Mouse (Mus musculus): Measurements from ENCODE around the gene Cacnb2. TPM values are rescaled to one million over a fixed set of nuclear protein-coding genes. Genes with fewer than 3 reads are reported as not detected.
A peak's percentile ranks its signal among the peaks of the same experiment; 100 is the strongest.

Cacnb2 gene
- total and polyA plus RNA-seq, 3 experiments, result 16.2 to 42.5 (median 29.5) TPM

- no peak for DNase-seq
Measured at GRCm38 (mm10) chr2:14862981-14863380, 260.1 kb downstream of the Cacnb2 start.

GRCm38 (mm10) chr2:14873116-14873515 lies 270.2 kb downstream of the Cacnb2 start:
- no peak for DNase-seq

- peak; percentile 43 for DNase-seq
Measured at GRCm38 (mm10) chr2:14873701-14874181, 270.9 kb downstream of the Cacnb2 start.

- DNase-seq, result no peak
Measured at GRCm38 (mm10) chr2:14874281-14875037, 271.6 kb downstream of the Cacnb2 start.

- no peak for DNase-seq
Measured at GRCm38 (mm10) chr2:14875121-14875520, 272.2 kb downstream of the Cacnb2 start.

- DNase-seq, result peak; percentile 68
Measured at GRCm38 (mm10) chr2:14875616-14876015, 272.7 kb downstream of the Cacnb2 start.

GRCm38 (mm10) chr2:14878953-14879352 lies 276.1 kb downstream of the Cacnb2 start:
- no peak for DNase-seq

GRCm38 (mm10) chr2:14883460-14883859 lies 280.6 kb downstream of the Cacnb2 start:
- DNase-seq, result no peak

GRCm38 (mm10) chr2:14888406-14889195 lies 285.7 kb downstream of the Cacnb2 start:
- DNase-seq, result no peak

- DNase-seq, result no peak
Measured at GRCm38 (mm10) chr2:14903837-14904236, 300.9 kb downstream of the Cacnb2 start.

- no peak for DNase-seq
Measured at GRCm38 (mm10) chr2:14904865-14905264, 302.0 kb downstream of the Cacnb2 start.

- no peak for DNase-seq
Measured at GRCm38 (mm10) chr2:14907124-14907925, 304.4 kb downstream of the Cacnb2 start.

- DNase-seq, result no peak
Measured at GRCm38 (mm10) chr2:14917585-14918247, 314.8 kb downstream of the Cacnb2 start.

- no peak for DNase-seq
Measured at GRCm38 (mm10) chr2:14929866-14930265, 327.0 kb downstream of the Cacnb2 start.

GRCm38 (mm10) chr2:14931968-14932367 lies 329.1 kb downstream of the Cacnb2 start:
- no peak for DNase-seq

- DNase-seq, result peak; percentile 42
Measured at GRCm38 (mm10) chr2:14936492-14936891, 333.6 kb downstream of the Cacnb2 start.

GRCm38 (mm10) chr2:14942261-14942660 lies 339.4 kb downstream of the Cacnb2 start:
- DNase-seq, result no peak

- no peak for DNase-seq
Measured at GRCm38 (mm10) chr2:14943691-14944357, 340.9 kb downstream of the Cacnb2 start.

GRCm38 (mm10) chr2:14953090-14953489 lies 350.2 kb downstream of the Cacnb2 start:
- no peak for DNase-seq

GRCm38 (mm10) chr2:14960963-14961488 lies 358.1 kb downstream of the Cacnb2 start:
- DNase-seq, result no peak

- no peak for DNase-seq
Measured at GRCm38 (mm10) chr2:14961493-14961892, 358.6 kb downstream of the Cacnb2 start.

Data from adrenal gland, adult 2 months (tissue).